Mouse (Mus musculus) midbrain, embryonic 13.5 days (tissue): ENCODE data around the gene Themis3. TPM values are rescaled to one million over a fixed set of nuclear protein-coding genes. Genes with fewer than 3 reads are reported as not detected.

Experiments used
- ATAC-seq: fragments of 200-750 bp; cut with Nextera tagmentation; 2 replicates; pipeline ENCODE4 v1.8.0; 2017; ENCODE audit warnings: mild to moderate bottlenecking, moderate TSS enrichment, moderate library complexity
- H3K27ac ChIP-seq: fragments of 300-500 bp; sonication (generic); 2 replicates; pipeline ENCODE4 v1.5.1; 2015; ENCODE audit warnings: inconsistent platforms, mild to moderate bottlenecking, moderate library complexity
- H3K27me3 ChIP-seq: fragments of 300-500 bp; sonication (generic); 2 replicates; pipeline ENCODE4 v1.6.1; 2015; ENCODE audit warnings: mild to moderate bottlenecking, inconsistent platforms
- H3K36me3 ChIP-seq: fragments of 300-500 bp; sonication (generic); 2 replicates; pipeline ENCODE4 v1.6.1; 2015; ENCODE audit warnings: mild to moderate bottlenecking, inconsistent platforms
- H3K4me1 ChIP-seq: fragments of 300-500 bp; sonication (generic); replicated peaks from 2 replicates; pipeline ENCODE4 v1.6.1; 2015; ENCODE audit warnings: inconsistent platforms
- H3K4me2 ChIP-seq: fragments of 300-500 bp; sonication (generic); replicated peaks from 2 replicates; pipeline ENCODE4 v1.6.1; 2015; ENCODE audit warnings: moderate library complexity, mild to moderate bottlenecking, inconsistent platforms
- H3K4me3 ChIP-seq: fragments of 300-500 bp; sonication (generic); replicated peaks from 2 replicates; pipeline ENCODE4 v1.5.1; 2015; ENCODE audit warnings: mild to moderate bottlenecking, inconsistent platforms
- H3K9ac ChIP-seq: fragments of 300-500 bp; sonication (generic); replicated peaks from 2 replicates; pipeline ENCODE4 v1.6.1; 2015; ENCODE audit warnings: mild to moderate bottlenecking, inconsistent platforms
- H3K9me3 ChIP-seq: fragments of 300-500 bp; sonication (generic); 2 replicates; pipeline ENCODE4 v1.6.1; 2016; ENCODE audit warnings: mild to moderate bottlenecking, inconsistent platforms
- WGBS: fragments of 180-500 bp; shearing (Covaris S2); methylation state at CpG from one replicate; pipeline ENCODE4 v1.1.7; 2015; 5-methylcytosine and 5-hydroxymethylcytosine counted together
- polyA plus RNA-seq: library from polyadenylated mRNA; unstranded; fragments of >200 nt; fragmentation: Nextera tagmentation; extraction: Ambion mirVana; gene quantifications from 2 replicates; pipeline ENCODE4 v1.2.1, GENCODE M21; 2015

Themis3 gene
- polyA plus RNA-seq, 1 experiment from 2014 or later: not detected

- H3K36me3 ChIP-seq: no peaks in the 10 kb centered on the region
- no peak overlapping the region for H3K9ac ChIP-seq
- no peaks in the 10 kb centered on the region for H3K4me1 ChIP-seq
- H3K27ac ChIP-seq: no peak overlapping the region
- no peak overlapping the region for H3K4me3 ChIP-seq
- no peak overlapping the region for H3K4me2 ChIP-seq
- H3K9me3 ChIP-seq: no peaks in the 10 kb centered on the region
- WGBS: 88% methylated on average over 13 of the region's 13 CpGs
- H3K27me3 ChIP-seq: no peaks in the 10 kb centered on the region
- no peak for ATAC-seq
These were observed 8.3 kb downstream of the Themis3 start for GRCm38 (mm10) chr17:66586078-66586477.

- 79% methylated on average over 5 of the region's 5 CpGs for WGBS
- no peaks in the 10 kb centered on the region for H3K4me1 ChIP-seq
- H3K4me2 ChIP-seq: no peak overlapping the region
- H3K9me3 ChIP-seq: no peaks in the 10 kb centered on the region
- H3K27ac ChIP-seq: no peak overlapping the region
- no peak overlapping the region for H3K4me3 ChIP-seq
- ATAC-seq: no peak
- no peaks in the 10 kb centered on the region for H3K36me3 ChIP-seq
- H3K27me3 ChIP-seq: no peaks in the 10 kb centered on the region
- H3K9ac ChIP-seq: no peak overlapping the region
These were observed 13.4 kb downstream of the Themis3 start for GRCm38 (mm10) chr17:66580990-66581389.

GRCm38 (mm10) chr17:66578007-66578406, 16.4 kb downstream of the Themis3 start:
- peak; percentile 68 for ATAC-seq
- Histone ChIP-seq H3K36me3 (no peaks in the 10 kb centered on the region), H3K4me1 (no peaks in the 10 kb centered on the region), H3K9me3 (no peaks in the 10 kb centered on the region), H3K4me2 (no peak overlapping the region), H3K27ac (0 out of 2 replicates have a peak overlapping the region, but pooled peaks have one; percentile 30), H3K9ac (no peak overlapping the region), H3K27me3 (no peaks in the 10 kb centered on the region), H3K4me3 (no peak overlapping the region)
- WGBS: 16% methylated on average over 6 of the region's 6 CpGs

GRCm38 (mm10) chr17:66577507-66577906, 16.9 kb downstream of the Themis3 start:
- peak; percentile 61; the same call in 1 of the 2 replicates for ATAC-seq
- WGBS: 55% methylated on average over 6 of the region's 6 CpGs
- H3K36me3 ChIP-seq: no peaks in the 10 kb centered on the region

GRCm38 (mm10) chr17:66572677-66573060, 21.8 kb downstream of the Themis3 start:
- WGBS: 78% methylated on average over 4 of the region's 4 CpGs
- Histone ChIP-seq H3K9me3 (no peaks in the 10 kb centered on the region), H3K27ac (no peak overlapping the region), H3K4me2 (no peak overlapping the region), H3K4me3 (no peak overlapping the region), H3K9ac (no peak overlapping the region), H3K4me1 (no peaks in the 10 kb centered on the region), H3K36me3 (no peaks in the 10 kb centered on the region), H3K27me3 (no peaks in the 10 kb centered on the region)
- no peak for ATAC-seq

More at GRCm38 (mm10) chr17:66577507-66577906, 16.9 kb downstream of the Themis3 start:
- Histone ChIP-seq H3K4me1 (no peaks in the 10 kb centered on the region), H3K9ac (no peak overlapping the region), H3K27ac (0 out of 2 replicates have a peak overlapping the region, but pooled peaks have one; percentile 30), H3K9me3 (no peaks in the 10 kb centered on the region), H3K4me2 (no peak overlapping the region), H3K4me3 (no peak overlapping the region), H3K27me3 (no peaks in the 10 kb centered on the region)

- no peaks in the 10 kb centered on the region for H3K9me3 ChIP-seq
- H3K27me3 ChIP-seq: no peaks in the 10 kb centered on the region
- no peak for ATAC-seq
- no peaks in the 10 kb centered on the region for H3K4me1 ChIP-seq
- no peak overlapping the region for H3K9ac ChIP-seq
- no peaks in the 10 kb centered on the region for H3K36me3 ChIP-seq
- H3K4me2 ChIP-seq: no peak overlapping the region
- no peak overlapping the region for H3K4me3 ChIP-seq
- H3K27ac ChIP-seq: no peak overlapping the region
- WGBS: 63% methylated on average over 11 of the region's 11 CpGs
These were observed 22.4 kb downstream of the Themis3 start for GRCm38 (mm10) chr17:66571860-66572676.

- H3K4me2 ChIP-seq: no peak overlapping the region
- 82% methylated on average over 7 of the region's 7 CpGs for WGBS
These were observed 30.2 kb downstream of the Themis3 start for GRCm38 (mm10) chr17:66564213-66564612.

GRCm38 (mm10) chr17:66563551-66563950, 30.9 kb downstream of the Themis3 start:
- H3K27me3 ChIP-seq: no peaks in the 10 kb centered on the region
- no peak for ATAC-seq
- 74% methylated on average over 1 of the region's 1 CpGs for WGBS
- no peak overlapping the region for H3K4me2 ChIP-seq
- no peaks in the 10 kb centered on the region for H3K9me3 ChIP-seq
- no peaks in the 10 kb centered on the region for H3K4me1 ChIP-seq
- no peak overlapping the region for H3K4me3 ChIP-seq
- no peak overlapping the region for H3K27ac ChIP-seq
- no peaks in the 10 kb centered on the region for H3K36me3 ChIP-seq
- no peak overlapping the region for H3K9ac ChIP-seq

More at GRCm38 (mm10) chr17:66564213-66564612, 30.2 kb downstream of the Themis3 start:
- no peaks in the 10 kb centered on the region for H3K36me3 ChIP-seq
- H3K4me1 ChIP-seq: no peaks in the 10 kb centered on the region
- H3K9ac ChIP-seq: no peak overlapping the region
- H3K9me3 ChIP-seq: no peaks in the 10 kb centered on the region
- H3K4me3 ChIP-seq: no peak overlapping the region
- no peaks in the 10 kb centered on the region for H3K27me3 ChIP-seq
- H3K27ac ChIP-seq: no peak overlapping the region
- ATAC-seq: no peak

GRCm38 (mm10) chr17:66561380-66561779, 33.0 kb downstream of the Themis3 start:
- 95% methylated on average over 2 of the region's 2 CpGs for WGBS
- Histone ChIP-seq H3K36me3 (no peaks in the 10 kb centered on the region), H3K4me2 (no peak overlapping the region), H3K9ac (no peak overlapping the region), H3K4me1 (no peaks in the 10 kb centered on the region), H3K4me3 (no peak overlapping the region), H3K9me3 (no peaks in the 10 kb centered on the region), H3K27ac (no peak overlapping the region), H3K27me3 (no peaks in the 10 kb centered on the region)
- no peak for ATAC-seq

- Histone ChIP-seq H3K4me2 (no peak overlapping the region), H3K9ac (no peak overlapping the region), H3K36me3 (no peaks in the 10 kb centered on the region), H3K9me3 (no peaks in the 10 kb centered on the region), H3K4me1 (no peaks in the 10 kb centered on the region), H3K27ac (no peak overlapping the region), H3K27me3 (no peaks in the 10 kb centered on the region), H3K4me3 (no peak overlapping the region)
- WGBS: 92% methylated on average over 17 of the region's 17 CpGs
- no peak for ATAC-seq
These were observed 35.8 kb downstream of the Themis3 start for GRCm38 (mm10) chr17:66558404-66559317.

- Histone ChIP-seq H3K9ac (no peak overlapping the region), H3K27me3 (no peaks in the 10 kb centered on the region), H3K27ac (no peak overlapping the region), H3K4me1 (no peaks in the 10 kb centered on the region), H3K4me2 (no peak overlapping the region), H3K9me3 (no peaks in the 10 kb centered on the region), H3K4me3 (no peak overlapping the region), H3K36me3 (no peaks in the 10 kb centered on the region)
- WGBS: 80% methylated on average over 4 of the region's 4 CpGs
- ATAC-seq: no peak
These were observed 41.7 kb downstream of the Themis3 start for GRCm38 (mm10) chr17:66552690-66553089.

- Histone ChIP-seq H3K4me1 (no peaks in the 10 kb centered on the region), H3K36me3 (no peaks in the 10 kb centered on the region), H3K27ac (no peak overlapping the region), H3K27me3 (no peaks in the 10 kb centered on the region), H3K4me2 (no peak overlapping the region), H3K4me3 (no peak overlapping the region), H3K9ac (no peak overlapping the region), H3K9me3 (no peaks in the 10 kb centered on the region)
- no peak for ATAC-seq
- WGBS: 92% methylated on average over 5 of the region's 5 CpGs
These were observed 43.9 kb downstream of the Themis3 start for GRCm38 (mm10) chr17:66550486-66550885.
